Mouse (Mus musculus): ENCODE measurements at regions not wholly inside any gene's neighbourhood (a gene's known extent, or its start where the extent isn't known, plus 50 kb on each side); places are given as distances from the start of the nearest gene placed in this dataset.
A peak's percentile ranks its signal among the peaks of the same experiment; 100 is the strongest.

GRCm38 (mm10) chr7:72027006-72027405, 279.4 kb downstream of the Mctp2 start:
- no peaks in the 10 kb centered on the region for H3K4me1 ChIP-seq (ENCODE audit: control insufficient read depth, insufficient read depth, insufficient read length, low read length)
- H3K4me3 ChIP-seq (ENCODE audit: insufficient read depth, low read depth, low read length): no peak overlapping the region
- H3K27ac ChIP-seq (replicated peaks; ENCODE audit: low read depth, low read length): no peak overlapping the region

DNA sequence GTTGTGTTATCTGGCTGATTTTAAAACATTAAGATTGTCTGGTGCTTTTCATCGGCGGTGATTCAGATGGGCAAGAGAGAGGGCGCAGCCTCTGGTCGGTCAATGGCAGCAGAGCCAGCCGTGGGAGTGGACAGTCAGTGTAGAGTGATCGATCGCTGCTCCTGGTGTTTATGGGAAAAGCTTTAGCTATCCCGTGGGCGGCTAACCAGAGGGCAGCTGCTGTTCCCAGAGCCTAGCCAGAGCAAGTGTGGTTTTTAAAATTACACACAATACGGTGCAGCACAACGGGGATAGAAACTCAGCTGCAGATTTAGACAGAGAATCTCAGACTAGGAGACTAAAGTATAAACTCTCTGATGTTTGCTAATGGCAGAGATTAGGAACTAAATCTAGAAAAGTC, 297.3 kb downstream of the Mctp2 start:
- no peak overlapping the region for H3K4me3 ChIP-seq (ENCODE audit: insufficient read depth, low read depth, low read length)
- no peak overlapping the region for H3K27ac ChIP-seq (replicated peaks; ENCODE audit: low read depth, low read length)
- no peaks in the 10 kb centered on the region for H3K4me1 ChIP-seq (ENCODE audit: control insufficient read depth, insufficient read depth, insufficient read length, low read length)

DNA sequence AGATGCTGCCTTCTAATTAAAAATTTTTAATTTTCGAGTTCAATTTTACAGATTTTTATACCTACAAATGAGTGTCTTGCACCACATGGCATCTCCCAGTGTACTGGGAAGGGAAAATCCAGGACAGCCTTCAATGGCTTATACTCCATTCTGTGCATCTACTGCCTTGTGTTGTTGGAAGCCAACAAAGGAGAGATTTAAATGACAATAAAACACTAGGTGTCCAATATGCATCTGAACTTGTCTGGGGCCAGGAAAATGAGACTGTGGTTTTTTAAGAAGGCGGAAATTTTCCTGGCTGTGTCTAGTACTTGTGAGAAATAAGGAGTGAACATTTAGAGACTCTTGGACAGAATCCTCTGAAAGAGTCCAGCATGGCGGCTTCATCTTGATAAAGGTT, 302.1 kb downstream of the Mctp2 start:
- no peaks in the 10 kb centered on the region for H3K4me1 ChIP-seq (ENCODE audit: control insufficient read depth, insufficient read depth, insufficient read length, low read length)
- no peak overlapping the region for H3K27ac ChIP-seq (replicated peaks; ENCODE audit: low read depth, low read length)
- H3K4me3 ChIP-seq (ENCODE audit: insufficient read depth, low read depth, low read length): no peak overlapping the region

DNA sequence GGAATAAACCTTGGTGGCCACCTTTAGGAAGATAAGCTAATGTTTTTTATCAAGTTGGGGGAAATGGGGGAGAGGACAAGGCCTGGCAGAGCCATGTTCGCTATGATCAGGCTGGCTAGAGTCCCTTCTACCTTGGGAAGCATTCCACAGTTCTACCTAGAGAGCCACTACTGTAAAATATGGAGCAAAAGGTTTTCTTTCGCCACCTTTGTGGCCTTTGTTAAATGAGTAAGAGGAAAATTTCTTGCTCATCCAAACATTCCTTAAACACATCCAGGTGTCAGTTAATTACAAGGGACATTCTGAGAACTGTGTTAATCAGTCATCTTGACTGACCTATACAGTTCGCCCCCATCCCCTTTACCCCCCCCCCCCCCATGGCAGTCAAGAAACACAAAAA, 313.9 kb downstream of the Mctp2 start:
- Histone ChIP-seq H3K4me1 (ENCODE audit: control insufficient read depth, insufficient read depth, insufficient read length, low read length) (no peaks in the 10 kb centered on the region), H3K4me3 (ENCODE audit: insufficient read depth, low read depth, low read length) (no peak overlapping the region), H3K27ac (replicated peaks; ENCODE audit: low read depth, low read length) (no peak overlapping the region)

- Histone ChIP-seq H3K4me1 (ENCODE audit: control insufficient read depth, insufficient read depth, insufficient read length, low read length) (no peaks in the 10 kb centered on the region), H3K27ac (replicated peaks; ENCODE audit: low read depth, low read length) (no peak overlapping the region), H3K4me3 (ENCODE audit: insufficient read depth, low read depth, low read length) (no peak overlapping the region)
These were observed 314.6 kb downstream of the Mctp2 start for GRCm38 (mm10) chr7:71991835-71992234.

GRCm38 (mm10) chr7:71991206-71991605, 315.2 kb downstream of the Mctp2 start:
- H3K27ac ChIP-seq (replicated peaks; ENCODE audit: low read depth, low read length): no peak overlapping the region
- H3K4me3 ChIP-seq (ENCODE audit: insufficient read depth, low read depth, low read length): no peak overlapping the region
- H3K4me1 ChIP-seq (ENCODE audit: control insufficient read depth, insufficient read depth, insufficient read length, low read length): no peaks in the 10 kb centered on the region

DNA sequence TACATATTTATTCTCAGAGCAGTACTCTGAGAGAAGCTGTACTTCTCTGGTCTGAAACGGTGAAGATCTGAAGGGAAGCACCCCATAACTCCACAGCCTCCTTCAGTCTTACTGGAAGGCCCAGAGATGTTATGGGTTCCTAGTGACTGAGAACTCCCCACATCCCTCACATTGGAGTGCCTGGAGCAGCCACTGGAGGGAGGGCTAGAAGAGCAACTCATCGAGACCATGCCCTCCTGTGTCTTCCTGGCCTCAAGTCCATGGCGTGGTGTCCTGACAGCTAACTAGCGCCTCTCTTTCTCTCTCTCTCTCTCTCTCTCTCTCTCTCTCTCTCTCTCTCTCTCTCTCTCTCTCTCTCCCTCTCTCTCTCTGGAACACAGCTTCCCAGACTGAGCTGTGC, 340.4 kb downstream of the Mctp2 start:
- Histone ChIP-seq H3K4me3 (ENCODE audit: insufficient read depth, low read depth, low read length) (no peak overlapping the region), H3K4me1 (ENCODE audit: control insufficient read depth, insufficient read depth, insufficient read length, low read length) (no peaks in the 10 kb centered on the region), H3K27ac (replicated peaks; ENCODE audit: low read depth, low read length) (no peak overlapping the region)

DNA sequence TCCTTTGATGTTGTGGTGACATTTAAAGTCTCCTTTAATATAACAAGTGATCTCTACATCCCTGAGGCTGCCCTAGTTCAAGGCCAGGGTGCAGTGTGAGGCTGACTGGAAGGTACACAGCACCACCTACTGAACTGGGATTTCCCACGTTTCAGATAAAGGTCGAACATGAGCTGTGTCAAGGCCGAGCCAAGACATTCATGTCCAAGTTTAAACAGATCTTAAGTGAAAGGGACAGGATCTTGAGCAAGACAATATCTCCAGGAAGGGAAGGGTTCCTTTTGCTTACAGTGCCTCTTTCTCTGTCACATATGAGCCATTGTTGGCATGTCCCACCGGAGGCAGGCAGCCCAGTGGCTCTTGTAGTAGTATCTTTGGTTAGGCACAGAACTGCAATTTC, 343.0 kb downstream of the Mctp2 start:
- no peak overlapping the region for H3K27ac ChIP-seq (replicated peaks; ENCODE audit: low read depth, low read length)
- no peaks in the 10 kb centered on the region for H3K4me1 ChIP-seq (ENCODE audit: control insufficient read depth, insufficient read depth, insufficient read length, low read length)
- H3K4me3 ChIP-seq (ENCODE audit: insufficient read depth, low read depth, low read length): no peak overlapping the region

DNA sequence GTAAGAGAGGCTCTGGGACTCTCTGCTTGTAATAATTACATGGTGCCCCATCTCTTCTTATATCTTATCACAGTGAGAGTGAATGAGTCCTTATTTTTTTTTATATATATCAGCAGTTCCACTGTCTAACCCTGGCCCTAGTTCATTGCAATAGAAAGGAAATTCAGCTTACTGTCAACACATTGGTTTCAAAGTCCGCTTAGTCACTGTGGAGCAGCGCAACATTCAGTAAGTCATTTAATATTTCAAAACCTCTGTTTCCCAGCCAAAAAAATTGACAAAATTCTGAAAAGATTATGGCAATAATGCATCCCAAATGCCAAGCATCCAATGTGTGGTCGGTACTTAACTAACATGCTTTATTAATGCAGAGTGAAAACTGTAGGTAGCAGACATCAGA, 343.6 kb downstream of the Mctp2 start:
- Histone ChIP-seq H3K4me3 (ENCODE audit: insufficient read depth, low read depth, low read length) (no peak overlapping the region), H3K27ac (replicated peaks; ENCODE audit: low read depth, low read length) (no peak overlapping the region), H3K4me1 (ENCODE audit: control insufficient read depth, insufficient read depth, insufficient read length, low read length) (no peaks in the 10 kb centered on the region)

GRCm38 (mm10) chr7:71960453-71961230, 345.8 kb downstream of the Mctp2 start:
- Histone ChIP-seq H3K27ac (replicated peaks; ENCODE audit: low read depth, low read length) (peak overlapping the region; percentile 24), H3K4me3 (ENCODE audit: insufficient read depth, low read depth, low read length) (no peak overlapping the region), H3K4me1 (ENCODE audit: control insufficient read depth, insufficient read depth, insufficient read length, low read length) (no peaks in the 10 kb centered on the region)

DNA sequence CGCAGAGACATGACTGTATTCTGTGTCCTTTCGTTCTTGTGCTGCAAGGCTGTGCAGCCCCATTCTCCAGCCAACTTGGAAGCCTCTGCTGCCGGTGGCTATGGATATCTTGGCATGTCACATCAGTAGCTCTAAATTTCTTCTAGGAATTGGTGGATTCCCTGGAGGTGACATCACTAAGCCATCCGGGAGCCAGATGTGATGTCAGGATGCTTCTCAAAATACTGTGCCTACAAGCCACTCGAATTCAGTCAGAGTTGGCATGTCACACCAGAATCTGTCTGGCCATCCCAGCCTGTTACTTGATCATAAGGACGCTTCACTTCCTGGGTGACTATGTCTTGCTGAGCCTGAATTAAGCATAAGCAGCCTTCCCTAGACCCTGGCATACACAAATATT, 359.9 kb downstream of the Mctp2 start:
- Histone ChIP-seq H3K27ac (replicated peaks; ENCODE audit: low read depth, low read length) (no peak overlapping the region), H3K4me1 (ENCODE audit: control insufficient read depth, insufficient read depth, insufficient read length, low read length) (no peaks in the 10 kb centered on the region), H3K4me3 (ENCODE audit: insufficient read depth, low read depth, low read length) (no peak overlapping the region)

DNA sequence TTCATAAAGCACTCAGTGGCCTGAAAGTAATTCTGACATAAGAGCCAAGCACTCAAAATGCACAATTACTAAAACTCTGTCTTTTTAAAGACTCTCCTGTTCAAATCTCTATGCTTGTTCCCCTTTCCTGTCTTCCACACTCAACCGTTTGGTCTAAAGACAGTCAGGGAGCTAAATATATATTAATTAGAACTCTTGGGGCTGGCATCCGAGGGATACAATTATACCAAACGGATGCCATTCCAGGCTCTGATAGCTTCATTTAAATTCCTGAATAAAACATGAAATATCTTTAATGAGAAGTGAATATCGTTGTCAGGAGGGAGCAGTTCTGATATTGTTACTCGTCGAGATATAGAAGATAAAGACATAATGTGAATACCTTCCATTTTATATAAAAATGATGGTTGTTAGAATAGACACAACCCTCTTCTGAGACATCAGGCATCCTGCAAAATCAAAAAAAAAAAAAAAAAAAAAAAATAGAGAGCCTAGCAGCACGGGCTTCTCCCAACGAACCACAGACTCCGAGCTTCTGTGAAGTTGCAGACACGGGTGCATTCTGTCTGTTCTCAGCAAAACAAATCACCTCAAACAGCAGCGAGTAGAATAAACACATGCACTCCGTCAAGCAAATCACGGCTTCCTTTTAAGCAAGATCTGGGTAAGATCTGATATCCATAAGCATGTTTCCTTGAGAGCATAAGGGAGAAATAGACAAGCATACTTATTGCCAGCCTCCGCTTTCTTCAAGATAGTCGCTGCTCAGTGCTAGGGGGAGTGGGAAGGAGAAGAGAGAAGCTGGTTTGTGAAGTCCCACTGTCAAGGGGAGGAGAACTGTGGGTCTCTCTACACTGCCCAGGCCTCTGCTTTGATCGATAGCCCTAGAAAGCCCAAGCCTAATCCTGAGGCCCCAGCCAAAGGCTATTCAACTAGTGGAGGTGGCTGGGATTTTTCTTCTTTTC, 363.0 kb downstream of the Mctp2 start:
- Histone ChIP-seq H3K27ac (replicated peaks; ENCODE audit: low read depth, low read length) (no peak overlapping the region), H3K4me1 (ENCODE audit: control insufficient read depth, insufficient read depth, insufficient read length, low read length) (no peaks in the 10 kb centered on the region), H3K4me3 (ENCODE audit: insufficient read depth, low read depth, low read length) (no peak overlapping the region)

GRCm38 (mm10) chr7:71937731-71938130, 368.7 kb downstream of the Mctp2 start:
- Histone ChIP-seq H3K27ac (replicated peaks; ENCODE audit: low read depth, low read length) (no peak overlapping the region), H3K4me3 (ENCODE audit: insufficient read depth, low read depth, low read length) (no peak overlapping the region)

GRCm38 (mm10) chr7:71936690-71937089, 369.7 kb downstream of the Mctp2 start:
- H3K27ac ChIP-seq (replicated peaks; ENCODE audit: low read depth, low read length): peak overlapping the region; percentile 52
- no peaks in the 10 kb centered on the region; the same call in 1 of the 2 replicates for H3K4me1 ChIP-seq (ENCODE audit: control insufficient read depth, insufficient read depth, insufficient read length, low read length)
- no peak overlapping the region for H3K4me3 ChIP-seq (ENCODE audit: insufficient read depth, low read depth, low read length)

More at GRCm38 (mm10) chr7:71937731-71938130, 368.7 kb downstream of the Mctp2 start:
- H3K4me1 ChIP-seq (ENCODE audit: control insufficient read depth, insufficient read depth, insufficient read length, low read length): no peaks in the 10 kb centered on the region; the same call in 1 of the 2 replicates
